Mouse (Mus musculus): ENCODE results near the gene 3110001I22Rik.

- no peak for TF ChIP-seq CTCF (IDR thresholded peaks at IDR 0.05; ENCODE audit: low read depth)
- no peak for TF ChIP-seq EP300 (optimal IDR thresholded peaks at IDR 0.05)
Observed at GRCm38 (mm10) chr16:13672386-13672898, 713 bp downstream of the 3110001I22Rik start.

All from stomach, postnatal 0 days (tissue).